Mouse (Mus musculus) ovary, postnatal 14 days (tissue): ENCODE results near the gene Fmnl2.

Experiments
- DNase-seq: peaks from one replicate; pipeline ENCODE4 v3.0.0; 2022; ENCODE audit warnings: low spot score

Fmnl2 gene

GRCm38 (mm10) chr2:52857611-52858528 is at the start of gene Fmnl2:
Fmnl2 (plus strand) TSS chr2:52857860.
- DNase-seq, result peak; percentile 67

- no peak for DNase-seq
Observed at GRCm38 (mm10) chr2:52809988-52810387, 47.7 kb upstream of the Fmnl2 start.

- DNase-seq, result no peak
Observed at GRCm38 (mm10) chr2:52811691-52812090, 46.0 kb upstream of the Fmnl2 start.

- no peak for DNase-seq
Observed at GRCm38 (mm10) chr2:52817341-52817740, 40.3 kb upstream of the Fmnl2 start.

- no peak for DNase-seq
Observed at GRCm38 (mm10) chr2:52818944-52819343, 38.7 kb upstream of the Fmnl2 start.

GRCm38 (mm10) chr2:52822214-52822613 is 35.4 kb upstream of the Fmnl2 start:
- DNase-seq, result no peak

GRCm38 (mm10) chr2:52828077-52828476 is 29.6 kb upstream of the Fmnl2 start:
- DNase-seq, result no peak

- DNase-seq, result no peak
Observed at GRCm38 (mm10) chr2:52830513-52830912, 27.1 kb upstream of the Fmnl2 start.

- DNase-seq, result no peak
Observed at GRCm38 (mm10) chr2:52831585-52831984, 26.1 kb upstream of the Fmnl2 start.

GRCm38 (mm10) chr2:52835726-52836125 is 21.9 kb upstream of the Fmnl2 start:
- no peak for DNase-seq

- no peak for DNase-seq
Observed at GRCm38 (mm10) chr2:52839074-52839473, 18.6 kb upstream of the Fmnl2 start.

GRCm38 (mm10) chr2:52839868-52840267 is 17.8 kb upstream of the Fmnl2 start:
- DNase-seq, result no peak

GRCm38 (mm10) chr2:52843861-52844260 is 13.8 kb upstream of the Fmnl2 start:
- no peak for DNase-seq

- no peak for DNase-seq
Observed at GRCm38 (mm10) chr2:52844936-52845752, 12.5 kb upstream of the Fmnl2 start.

- no peak for DNase-seq
Observed at GRCm38 (mm10) chr2:52846506-52846905, 11.2 kb upstream of the Fmnl2 start.

- DNase-seq, result no peak
Observed at GRCm38 (mm10) chr2:52849092-52849491, 8.6 kb upstream of the Fmnl2 start.

- DNase-seq, result peak; percentile 26
Observed at GRCm38 (mm10) chr2:52858529-52859465, 1.1 kb downstream of the Fmnl2 start.

GRCm38 (mm10) chr2:52859466-52859840 is 1.8 kb downstream of the Fmnl2 start:
- no peak for DNase-seq

GRCm38 (mm10) chr2:52860111-52860775 is 2.6 kb downstream of the Fmnl2 start:
- no peak for DNase-seq

GRCm38 (mm10) chr2:52862046-52862759 is 4.5 kb downstream of the Fmnl2 start:
- no peak for DNase-seq

GRCm38 (mm10) chr2:52862760-52863124 is 5.1 kb downstream of the Fmnl2 start:
- DNase-seq, result no peak
